Mouse (Mus musculus): Measurements from ENCODE around the gene Chic2. TPM values are rescaled to one million over a fixed set of nuclear protein-coding genes. Genes with fewer than 3 reads are reported as not detected.
A peak's percentile ranks its signal among the peaks of the same experiment; 100 is the strongest.

Gene Chic2
- 28.7 and 29.1 TPM in 2 replicates for polyA plus RNA-seq (2015; fragmentation: Nextera tagmentation; extraction: Ambion mirVana)

DNA sequence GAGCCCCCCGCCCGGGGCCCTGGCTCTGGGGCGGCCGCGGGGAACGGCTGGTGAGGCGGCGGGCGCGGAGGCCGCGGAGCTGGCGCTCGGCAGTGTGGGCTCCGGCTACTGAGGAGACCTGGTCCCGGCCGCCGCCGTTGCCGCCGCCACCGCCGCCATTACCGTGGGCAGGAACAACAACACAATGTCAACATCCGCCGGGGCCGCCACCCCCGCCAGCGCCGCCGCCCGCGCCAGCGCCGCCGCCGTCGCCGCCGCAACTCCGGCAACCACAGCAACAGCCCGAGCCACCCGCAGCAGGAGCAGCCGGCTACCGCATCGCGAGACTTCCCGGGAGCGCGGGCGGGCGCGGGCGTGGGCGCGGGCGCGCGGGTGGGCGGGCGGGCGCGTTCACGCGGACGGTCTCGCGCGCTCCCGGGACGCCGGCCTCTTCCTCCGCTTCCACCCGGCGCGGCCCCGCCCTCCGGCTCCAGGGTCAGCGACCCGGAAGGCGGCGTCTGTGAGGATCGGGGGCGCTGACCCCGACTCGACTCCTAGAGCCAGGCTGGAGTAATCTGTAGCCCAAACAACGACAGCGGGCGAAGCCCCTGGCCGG, at the start of gene Chic2:
Chic2 (minus strand) TSS at position 465 of the 595 bp plus-strand sequence.
- Histone ChIP-seq H3K27ac (peak within 1 kb of the TSS; percentile 89), H3K4me2 (replicated peaks) (peak within 1 kb of the TSS; percentile 94), H3K4me1 (replicated peaks) (peaks cover 21% of the 10 kb centered on the region), H3K9me3 (no peaks in the 10 kb centered on the region), H3K36me3 (no peaks in the 10 kb centered on the region; the same call in 1 of the 2 replicates), H3K9ac (replicated peaks) (peak within 1 kb of the TSS; percentile 97), H3K4me3 (replicated peaks) (peak within 1 kb of the TSS; percentile 92), H3K27me3 (peaks cover 41% of the 10 kb centered on the region)
- peak; percentile 95 for ATAC-seq
- under 1% methylated on average over 65 of the region's 90 CpGs for WGBS

GRCm38 (mm10) chr5:75085906-75086305, 41.3 kb upstream of the Chic2 start:
- Histone ChIP-seq H3K4me1 (replicated peaks) (peaks cover 28% of the 10 kb centered on the region), H3K4me3 (replicated peaks) (no peak overlapping the region), H3K9me3 (no peaks in the 10 kb centered on the region), H3K27ac (no peak overlapping the region), H3K9ac (replicated peaks) (no peak overlapping the region), H3K4me2 (replicated peaks) (no peak overlapping the region), H3K36me3 (no peaks in the 10 kb centered on the region), H3K27me3 (peaks cover 96% of the 10 kb centered on the region)
- WGBS, result 16% methylated on average over 4 of the region's 4 CpGs
- ATAC-seq, result no peak

- WGBS, result under 1% methylated on average over 17 of the region's 17 CpGs
- Histone ChIP-seq H3K27me3 (peaks cover 97% of the 10 kb centered on the region), H3K27ac (no peak overlapping the region), H3K4me3 (replicated peaks) (no peak overlapping the region), H3K36me3 (no peaks in the 10 kb centered on the region), H3K4me1 (replicated peaks) (peaks cover 28% of the 10 kb centered on the region), H3K9me3 (no peaks in the 10 kb centered on the region), H3K4me2 (replicated peaks) (0 out of 2 replicates have a peak overlapping the region, but pooled peaks have one; percentile 42), H3K9ac (replicated peaks) (no peak overlapping the region)
- peak; percentile 69 for ATAC-seq
Observed at GRCm38 (mm10) chr5:75085521-75085875, 40.9 kb upstream of the Chic2 start.

DNA sequence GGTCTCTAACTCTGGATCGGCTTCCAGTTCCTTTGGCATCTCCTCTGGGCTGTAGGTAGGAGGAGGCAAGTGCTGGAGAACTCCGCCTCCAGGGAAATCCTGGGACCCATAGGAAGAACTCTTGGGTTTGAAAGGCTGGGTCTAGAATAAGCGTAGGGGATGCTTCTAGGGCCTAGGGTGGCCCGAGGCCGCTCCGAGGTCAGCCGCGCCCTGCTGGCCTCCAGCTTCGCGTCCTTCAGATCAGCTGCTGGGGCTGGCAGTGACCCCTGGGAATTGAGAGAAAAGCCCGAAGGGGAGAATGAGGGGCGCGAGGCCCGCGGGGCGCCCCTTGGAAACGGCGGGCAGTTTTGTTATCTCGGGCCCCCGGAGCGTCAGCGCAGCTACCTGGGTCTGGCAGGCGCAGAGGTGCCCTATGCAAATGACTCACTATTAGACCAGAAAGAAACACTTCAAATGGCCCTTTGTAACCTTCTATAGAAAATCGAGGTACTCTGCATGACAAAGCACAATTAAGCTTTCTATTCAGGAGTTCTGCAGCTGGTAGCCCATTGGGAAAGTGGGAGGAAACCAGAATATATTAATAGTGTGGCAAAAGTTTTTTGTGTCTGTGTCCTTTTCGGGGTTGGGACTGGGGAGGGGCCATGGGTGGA, 40.4 kb upstream of the Chic2 start:
- Histone ChIP-seq H3K27ac (no peak overlapping the region), H3K27me3 (peaks cover 97% of the 10 kb centered on the region), H3K36me3 (no peaks in the 10 kb centered on the region), H3K9ac (replicated peaks) (no peak overlapping the region), H3K4me3 (replicated peaks) (peak overlapping the region; percentile 14), H3K4me2 (replicated peaks) (peak overlapping the region; percentile 42), H3K4me1 (replicated peaks) (peaks cover 28% of the 10 kb centered on the region), H3K9me3 (no peaks in the 10 kb centered on the region)
- ATAC-seq, result peak; percentile 71
- 0% methylated on average over 25 of the region's 25 CpGs for WGBS

GRCm38 (mm10) chr5:75084393-75084870, 39.9 kb upstream of the Chic2 start:
- Histone ChIP-seq H3K27ac (no peak overlapping the region), H3K9me3 (no peaks in the 10 kb centered on the region), H3K4me1 (replicated peaks) (peaks cover 28% of the 10 kb centered on the region), H3K27me3 (peaks cover 97% of the 10 kb centered on the region), H3K4me2 (replicated peaks) (peak overlapping the region; percentile 42; the same call in 1 of the 2 replicates), H3K9ac (replicated peaks) (no peak overlapping the region), H3K4me3 (replicated peaks) (no peak overlapping the region), H3K36me3 (no peaks in the 10 kb centered on the region)
- no peak for ATAC-seq
- WGBS, result under 1% methylated on average over 8 of the region's 8 CpGs

DNA sequence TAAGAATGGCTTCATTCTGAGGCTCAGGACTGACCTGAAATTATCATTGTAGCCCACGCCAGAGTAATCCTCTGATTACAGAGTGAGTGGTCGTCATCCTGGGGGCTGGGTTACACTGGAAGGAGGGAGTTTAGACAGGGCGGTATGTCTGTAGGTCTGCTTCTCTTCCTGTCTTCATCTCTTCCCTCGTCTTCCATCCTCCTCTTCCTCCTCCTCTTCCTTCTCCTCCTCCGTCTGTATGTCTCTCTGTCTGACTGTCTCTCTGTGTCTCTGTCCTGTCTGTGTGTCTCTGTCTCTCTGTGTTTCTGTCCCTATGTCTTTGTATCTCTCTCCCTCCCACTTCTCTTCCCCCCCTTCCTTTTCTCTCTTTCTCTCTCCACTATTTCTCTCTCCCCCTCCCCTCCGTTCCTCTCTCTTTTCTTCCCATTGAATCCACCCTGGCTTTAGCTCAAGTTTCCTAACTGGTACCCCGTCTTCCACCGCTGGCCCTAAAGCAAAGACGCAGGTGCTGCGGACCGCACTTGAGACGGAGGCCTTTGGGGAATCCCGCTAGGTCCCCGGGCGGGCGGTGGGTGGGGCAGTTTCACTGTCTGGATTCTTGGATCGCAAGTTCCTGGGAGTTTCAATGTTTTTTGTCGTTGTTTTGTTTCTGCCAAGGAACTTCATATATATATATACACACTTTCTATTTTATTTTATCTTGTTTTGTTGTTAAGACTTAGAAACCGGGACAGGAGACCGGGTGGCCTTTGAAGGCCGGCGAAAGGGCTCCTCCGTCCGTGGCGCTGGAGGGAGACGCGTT, 39.2 kb upstream of the Chic2 start:
- Histone ChIP-seq H3K4me3 (replicated peaks) (no peak overlapping the region), H3K27me3 (peaks cover 98% of the 10 kb centered on the region), H3K4me2 (replicated peaks) (no peak overlapping the region), H3K9ac (replicated peaks) (no peak overlapping the region), H3K36me3 (no peaks in the 10 kb centered on the region), H3K9me3 (no peaks in the 10 kb centered on the region), H3K4me1 (replicated peaks) (peaks cover 28% of the 10 kb centered on the region), H3K27ac (no peak overlapping the region)
- peak; percentile 38; the same call in 1 of the 2 replicates for ATAC-seq
- WGBS, result under 1% methylated on average over 27 of the region's 27 CpGs

DNA sequence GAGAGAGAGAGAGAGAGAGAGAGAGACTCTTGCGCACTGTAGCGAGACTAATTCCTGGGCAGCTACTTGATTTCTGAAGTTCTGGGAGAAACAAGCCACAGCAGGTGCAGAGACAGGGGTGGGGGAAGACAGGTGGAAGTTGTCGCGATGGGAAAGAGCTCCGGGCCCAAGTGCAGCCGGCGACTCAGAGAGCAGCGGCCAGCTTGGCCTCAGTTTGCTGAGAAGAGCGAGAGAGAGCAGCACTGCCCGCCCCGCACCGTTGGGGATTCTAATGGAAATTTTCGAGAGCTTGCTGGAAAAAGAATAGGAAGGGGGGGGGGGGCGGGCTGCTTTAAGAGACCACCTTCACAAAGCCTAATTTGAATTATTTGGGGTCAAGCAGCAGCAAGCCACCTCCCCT, 38.5 kb upstream of the Chic2 start:
- WGBS, result under 1% methylated on average over 14 of the region's 14 CpGs
- Histone ChIP-seq H3K4me2 (replicated peaks) (0 out of 2 replicates have a peak overlapping the region, but pooled peaks have one; percentile 21), H3K4me1 (replicated peaks) (peaks cover 28% of the 10 kb centered on the region), H3K9ac (replicated peaks) (no peak overlapping the region), H3K9me3 (no peaks in the 10 kb centered on the region), H3K36me3 (no peaks in the 10 kb centered on the region), H3K27ac (no peak overlapping the region), H3K4me3 (replicated peaks) (no peak overlapping the region), H3K27me3 (peaks cover 99% of the 10 kb centered on the region)
- no peak for ATAC-seq

DNA sequence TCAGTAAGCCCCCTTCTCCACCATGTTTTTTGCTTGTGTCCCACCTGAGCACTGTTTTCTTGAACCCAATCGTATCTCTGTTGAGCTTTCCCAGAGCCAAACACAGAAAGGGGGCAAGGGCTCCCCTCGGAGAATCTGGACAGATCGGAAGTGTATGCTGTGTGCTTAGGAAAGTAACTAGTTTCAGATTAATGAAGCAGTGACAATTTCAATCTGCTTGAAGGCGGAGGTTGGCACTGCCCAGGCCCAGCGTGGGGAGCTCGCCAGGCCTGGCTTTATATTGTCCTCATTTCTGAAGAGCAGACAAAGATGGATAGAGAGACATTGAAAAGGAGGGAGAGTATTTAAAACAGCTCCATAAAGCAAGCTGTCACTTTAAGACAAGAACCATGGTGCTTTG, 37.9 kb upstream of the Chic2 start:
- Histone ChIP-seq H3K4me3 (replicated peaks) (no peak overlapping the region), H3K9me3 (no peaks in the 10 kb centered on the region), H3K4me2 (replicated peaks) (no peak overlapping the region), H3K27ac (no peak overlapping the region), H3K9ac (replicated peaks) (no peak overlapping the region), H3K36me3 (no peaks in the 10 kb centered on the region), H3K4me1 (replicated peaks) (peaks cover 28% of the 10 kb centered on the region), H3K27me3 (peaks cover 99% of the 10 kb centered on the region)
- 2% methylated on average over 6 of the region's 6 CpGs for WGBS
- ATAC-seq, result no peak

- Histone ChIP-seq H3K4me2 (replicated peaks) (no peak overlapping the region), H3K27ac (no peak overlapping the region), H3K27me3 (peaks cover 99% of the 10 kb centered on the region), H3K4me1 (replicated peaks) (peaks cover 34% of the 10 kb centered on the region), H3K9ac (replicated peaks) (no peak overlapping the region), H3K4me3 (replicated peaks) (no peak overlapping the region), H3K36me3 (no peaks in the 10 kb centered on the region), H3K9me3 (no peaks in the 10 kb centered on the region)
- ATAC-seq, result no peak
- WGBS, result under 1% methylated on average over 7 of the region's 7 CpGs
Observed at GRCm38 (mm10) chr5:75079564-75079963, 35.0 kb upstream of the Chic2 start.

DNA sequence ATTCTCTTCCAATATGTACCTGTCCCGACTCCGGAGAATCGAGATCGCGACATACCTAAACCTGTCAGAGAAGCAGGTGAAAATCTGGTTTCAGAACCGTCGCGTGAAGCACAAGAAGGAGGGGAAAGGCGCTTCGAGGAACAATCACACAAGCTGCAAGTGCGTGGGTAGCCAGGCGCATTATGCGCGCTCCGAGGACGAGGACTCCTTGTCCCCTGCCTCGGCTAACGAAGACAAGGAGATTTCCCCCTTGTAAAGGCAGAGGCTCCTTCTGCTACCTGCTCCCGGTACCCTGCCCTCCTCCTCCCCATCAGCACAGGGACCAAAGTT, 32.4 kb upstream of the Chic2 start:
- Histone ChIP-seq H3K27me3 (peaks cover 99% of the 10 kb centered on the region), H3K4me3 (replicated peaks) (no peak overlapping the region), H3K27ac (no peak overlapping the region), H3K4me2 (replicated peaks) (no peak overlapping the region), H3K36me3 (no peaks in the 10 kb centered on the region), H3K9ac (replicated peaks) (no peak overlapping the region), H3K4me1 (replicated peaks) (peaks cover 29% of the 10 kb centered on the region), H3K9me3 (no peaks in the 10 kb centered on the region)
- ATAC-seq, result no peak
- under 1% methylated on average over 19 of the region's 19 CpGs for WGBS

GRCm38 (mm10) chr5:75076326-75077050, 31.9 kb upstream of the Chic2 start:
- Histone ChIP-seq H3K4me3 (replicated peaks) (peak overlapping the region; percentile 35), H3K9ac (replicated peaks) (peak overlapping the region; percentile 46; the same call in 1 of the 2 replicates), H3K9me3 (no peaks in the 10 kb centered on the region), H3K4me1 (replicated peaks) (peaks cover 35% of the 10 kb centered on the region), H3K27me3 (peaks cover 100% of the 10 kb centered on the region), H3K27ac (no peak overlapping the region), H3K36me3 (no peaks in the 10 kb centered on the region), H3K4me2 (replicated peaks) (peak overlapping the region; percentile 48)
- WGBS, result under 1% methylated on average over 17 of the region's 17 CpGs
- ATAC-seq, result no peak
